Mouse (Mus musculus) heart, adult 8-10 months (tissue): ENCODE measurements around the gene Gpr35. TPM values are rescaled to one million over a fixed set of nuclear protein-coding genes. Genes with fewer than 3 reads are reported as not detected.
"Not testable (repeated sequence)": the region's sequence is repeated elsewhere in the genome, so short reads cannot be mapped to it uniquely, and the experiment has no call there.

Source experiments
- DNase-seq: peaks from one replicate; pipeline ENCODE4 v3.0.0; 2022; ENCODE audit warnings: low spot score
- total RNA-seq, 4 experiments: library from RNA; stranded (reverse); gene quantifications; 2 replicates each; pipeline ENCODE4 v1.2.4; 2022

Gpr35 gene
- total RNA-seq, 4 experiments from 2014 or later, result 0.19 to 1.3 (median 0.47) TPM

DNA sequence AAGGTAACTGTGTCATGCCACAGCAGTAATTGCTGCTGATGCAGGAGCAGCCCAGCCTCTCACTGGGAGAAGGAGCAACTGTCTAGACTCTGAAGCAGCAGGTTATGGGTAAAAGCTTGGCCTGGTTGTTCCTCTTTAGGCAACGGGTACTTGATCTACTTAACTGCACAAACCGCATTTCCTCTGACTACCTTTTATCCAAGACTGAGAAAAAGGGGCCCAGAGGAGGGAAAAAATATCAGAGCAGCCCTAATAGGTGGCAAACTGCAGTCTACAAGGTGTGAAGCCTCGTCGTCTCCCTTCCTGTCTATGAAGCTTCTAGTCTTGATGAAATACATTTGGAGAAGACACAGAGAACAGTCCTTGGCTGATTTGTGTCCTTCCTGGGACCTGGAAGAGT is 17.1 kb upstream of the Gpr35 start:
- no peak for DNase-seq

GRCm38 (mm10) chr1:92934182-92934827 is 16.4 kb upstream of the Gpr35 start, which contains the start of gene Capn10:
TSS of gene Capn10 (plus strand) at chr1:92934376.
- peak; percentile 97 for DNase-seq

DNA sequence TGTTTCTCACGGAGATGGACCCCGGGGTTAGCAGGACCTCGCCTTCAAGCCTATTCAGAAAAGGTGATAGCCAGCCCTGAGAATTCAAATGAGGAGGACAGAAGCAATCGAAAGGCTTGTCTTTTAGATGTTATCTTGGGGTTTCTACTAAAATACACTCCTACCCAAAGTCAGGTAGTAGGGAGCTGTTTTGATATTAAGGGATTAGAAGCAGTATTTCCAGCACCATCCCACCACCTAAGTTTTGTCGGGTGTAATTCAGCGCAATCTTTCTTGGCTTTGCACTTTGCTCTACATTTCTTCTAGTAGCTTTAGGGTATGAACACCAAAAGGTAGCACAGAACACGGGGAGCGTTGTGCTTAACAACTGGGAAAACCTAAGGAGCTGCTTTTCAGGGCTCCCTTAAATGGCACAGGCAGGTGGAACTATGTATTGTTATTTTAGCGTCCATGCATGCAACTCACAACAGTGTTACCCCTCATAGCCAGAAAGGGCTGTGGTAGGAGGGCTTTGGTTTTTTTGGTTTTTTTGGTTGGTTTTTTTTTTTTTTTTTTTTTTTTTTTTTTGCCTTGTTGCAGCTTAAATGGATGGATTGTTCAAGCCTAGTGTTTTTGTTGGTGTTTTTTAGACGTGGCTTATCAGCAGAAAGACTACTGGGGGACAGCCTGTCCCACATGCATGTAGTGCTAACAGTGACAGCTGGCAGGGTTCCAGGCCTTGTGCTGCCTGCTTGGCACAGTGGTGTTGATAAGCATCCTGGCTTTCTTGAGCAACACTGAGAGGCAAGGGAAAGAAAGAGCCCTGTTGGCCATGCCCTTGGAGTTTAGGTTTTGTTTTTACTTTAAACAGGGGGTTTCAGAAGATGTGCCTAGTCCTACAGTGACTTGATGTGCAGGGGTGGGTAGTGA is 15.4 kb upstream of the Gpr35 start:
- DNase-seq, result no peak

DNA sequence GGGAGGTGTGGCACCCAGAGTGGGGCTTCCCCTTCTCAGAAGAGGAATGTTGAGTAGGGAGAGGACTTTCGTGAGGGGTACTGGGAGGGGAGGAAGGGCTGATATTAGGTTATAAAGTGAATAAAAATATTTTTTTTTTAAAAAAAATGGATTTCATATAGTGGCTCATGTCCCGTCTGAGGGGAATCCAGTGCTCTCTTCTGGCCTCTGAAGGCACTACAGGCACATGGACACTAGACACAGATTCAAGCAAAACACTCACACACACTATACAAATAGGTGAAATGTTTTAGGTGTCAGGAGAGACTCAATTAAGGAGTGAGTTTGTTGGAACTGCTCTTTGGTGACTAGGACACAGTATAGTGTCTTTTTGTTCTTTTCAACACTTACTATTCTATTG is 14.7 kb upstream of the Gpr35 start:
- DNase-seq, result no peak

DNA sequence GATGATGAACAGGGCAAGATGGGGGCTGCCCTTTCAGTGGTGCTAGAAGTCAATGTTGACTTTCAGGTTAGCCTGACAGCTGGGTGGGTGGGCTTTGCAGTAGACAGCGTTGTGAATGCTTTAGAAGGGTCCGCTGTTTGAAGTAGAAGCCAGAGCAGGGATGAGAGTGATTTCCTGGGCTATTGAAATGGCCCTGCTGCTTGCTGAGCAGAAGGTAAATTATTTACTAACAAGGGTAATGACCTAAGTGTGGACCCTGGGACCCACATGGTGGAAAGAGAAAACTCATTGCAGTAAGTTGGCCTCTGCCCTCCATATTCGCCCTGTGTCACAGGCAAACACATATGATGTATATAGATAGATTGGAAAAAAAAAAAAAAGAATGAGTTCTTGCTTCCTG is 14.2 kb upstream of the Gpr35 start:
- no peak for DNase-seq

GRCm38 (mm10) chr1:92937797-92938196 is 12.9 kb upstream of the Gpr35 start:
- DNase-seq, result no peak

DNA sequence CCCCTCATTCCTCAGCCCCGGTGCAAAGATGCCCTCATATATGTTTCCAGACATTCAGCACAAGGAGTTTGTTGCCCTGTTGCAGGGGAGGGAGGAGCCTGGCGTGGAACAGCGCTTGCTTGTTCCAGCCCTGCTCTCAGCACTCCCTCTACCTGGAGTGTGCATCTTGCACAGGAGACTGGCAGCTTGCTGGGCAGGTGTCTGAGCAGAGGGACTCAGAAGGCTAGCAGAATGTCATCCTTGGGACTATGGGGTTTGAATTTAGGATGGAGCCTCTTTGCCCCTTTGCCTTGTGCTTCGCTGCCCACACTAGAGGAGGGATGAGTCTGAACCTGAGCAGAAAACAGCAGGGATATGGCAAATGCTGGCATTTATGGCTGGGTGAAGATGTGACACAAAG is 10.9 kb upstream of the Gpr35 start:
- DNase-seq, result no peak

GRCm38 (mm10) chr1:92943219-92943989 is 7.3 kb upstream of the Gpr35 start:
- no peak for DNase-seq

- no peak for DNase-seq
Measured at GRCm38 (mm10) chr1:92947966-92948365, 2.7 kb upstream of the Gpr35 start.

- DNase-seq, result no peak
Measured at GRCm38 (mm10) chr1:92949426-92949825, 1.2 kb upstream of the Gpr35 start.

DNA sequence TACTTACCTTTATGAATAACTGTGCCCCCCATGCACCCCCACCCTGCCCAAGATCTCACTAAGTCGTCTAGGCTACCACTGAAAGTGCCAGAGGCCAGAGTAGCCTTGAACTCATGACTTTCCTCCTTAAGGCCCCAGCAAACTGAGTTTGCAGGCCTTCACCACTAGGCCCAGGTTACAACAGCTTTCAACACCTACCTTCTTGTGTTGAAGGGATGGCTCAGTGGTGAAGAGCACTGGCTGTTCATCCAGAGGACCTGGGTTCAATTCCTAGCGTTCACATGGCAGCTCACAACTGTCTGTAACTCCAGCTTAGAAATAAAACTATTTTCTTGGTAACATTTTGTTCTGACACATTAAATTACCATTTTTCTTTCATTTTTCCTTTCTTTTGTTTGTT is 3.0 kb downstream of the Gpr35 start:
- no peak for DNase-seq

DNA sequence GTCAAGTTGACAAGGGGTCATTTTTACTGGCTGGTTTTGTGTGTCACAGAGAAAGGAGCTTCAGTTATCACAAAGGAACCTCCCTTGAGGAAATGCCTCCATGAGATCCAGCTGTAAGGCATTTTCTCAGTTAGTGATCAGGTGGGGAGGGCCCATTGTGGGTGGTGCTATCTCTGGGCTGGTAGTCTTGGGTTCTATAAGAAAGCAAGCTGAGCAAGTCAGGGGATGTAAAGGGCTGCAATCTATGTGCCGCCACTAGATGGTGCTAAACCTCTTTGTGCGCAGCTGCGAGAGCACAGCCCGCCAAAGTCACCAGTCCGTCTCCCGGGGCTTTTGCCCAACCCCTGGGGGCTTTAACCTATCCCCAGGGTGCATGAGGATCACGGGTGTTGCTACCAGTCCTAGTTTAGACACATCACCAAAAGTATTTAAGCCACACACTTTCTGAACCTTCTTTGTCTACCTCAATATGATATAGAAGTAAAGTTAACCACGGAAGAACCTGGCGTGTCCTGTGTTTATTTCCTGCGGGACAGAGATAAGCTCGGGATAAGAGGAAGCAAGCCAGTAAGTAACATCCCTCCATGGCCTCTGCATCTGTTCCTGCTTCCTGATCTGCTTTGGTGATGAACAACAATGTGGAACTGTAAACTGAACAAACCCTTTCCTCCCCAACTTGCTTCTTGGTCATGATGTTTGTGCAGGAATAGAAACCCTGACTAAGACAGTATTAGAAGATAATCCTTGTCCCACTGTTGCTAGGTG is 6.1 kb downstream of the Gpr35 start:
- peak; percentile 75 for DNase-seq

DNA sequence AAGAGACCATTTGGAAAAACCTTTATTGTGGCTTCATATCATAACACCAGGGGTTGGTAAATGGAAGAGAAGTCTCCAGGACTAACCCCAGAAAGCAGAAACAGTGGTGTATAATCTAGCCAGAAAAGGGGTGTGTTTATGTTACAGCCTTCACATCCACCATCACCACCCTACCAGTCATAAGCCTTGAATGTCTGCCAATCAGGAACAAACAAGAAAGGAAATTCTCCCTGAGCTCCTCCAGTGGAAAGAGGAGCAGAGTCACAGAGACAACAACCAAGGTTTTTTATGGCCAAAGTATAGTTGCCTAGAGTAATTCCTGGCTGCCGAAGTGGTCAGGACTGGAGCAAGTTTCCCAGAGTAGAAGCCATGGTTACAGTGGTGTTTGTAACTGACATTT is 8.3 kb downstream of the Gpr35 start:
- DNase-seq, result no peak

GRCm38 (mm10) chr1:92970791-92971190 is 20.1 kb downstream of the Gpr35 start:
- DNase-seq, result not testable (repeated sequence)

GRCm38 (mm10) chr1:92971879-92972795 is 21.5 kb downstream of the Gpr35 start:
- no peak for DNase-seq

GRCm38 (mm10) chr1:92972854-92973253 is 22.2 kb downstream of the Gpr35 start:
- peak; percentile 31 for DNase-seq

GRCm38 (mm10) chr1:92976141-92976566 is 25.5 kb downstream of the Gpr35 start:
- DNase-seq, result no peak

DNA sequence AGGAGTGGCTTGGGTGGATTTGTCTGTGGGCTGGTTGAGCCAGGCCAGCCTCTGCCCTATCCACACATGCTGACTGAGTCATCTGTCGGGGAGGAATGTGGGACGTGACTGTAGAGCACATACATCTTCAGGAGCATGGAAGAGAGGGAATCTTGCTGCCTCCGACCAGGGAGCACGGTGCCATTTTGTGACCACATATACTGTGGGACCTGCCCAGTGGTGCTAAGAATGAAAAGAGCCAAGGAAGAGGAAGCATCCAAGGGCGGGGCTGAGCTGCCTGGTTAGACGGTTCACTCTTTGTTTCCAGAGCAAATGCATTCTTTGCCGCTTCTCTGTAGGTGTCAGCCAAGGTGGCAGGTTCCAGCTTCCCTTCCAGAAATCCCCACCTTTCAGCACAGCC is 28.0 kb downstream of the Gpr35 start:
- no peak for DNase-seq

- no peak for DNase-seq
Measured at GRCm38 (mm10) chr1:92979073-92979602, 28.5 kb downstream of the Gpr35 start.
